Comparison of ENCODE assay signal across 22 mouse cellular contexts in genomic region chr13:102482451-102482850, GRCm38 (mm10).
A peak's percentile ranks its signal among the peaks of the same experiment; 100 is the strongest.
DNase-seq lines count a peak whose midpoint lies in the region; ATAC-seq and TF ChIP-seq lines count a peak whose summit lies in the region.
"Had no signal": no experiment of that assay in that cellular context is flagged by ENCODE, and none has a peak within 500 bp of the region (broad histone marks: within the 10 kb centered on the region; RNA-seq: fewer than 3 reads in every experiment).

No protein-coding gene starts in this region.

- peak; percentile 44 for ATAC-seq in Patski
- no peak for ATAC-seq in CD4-positive, CD25-positive, alpha-beta regulatory T cell, adult 4 months
- ATAC-seq: activated CD4-positive, CD25-positive, alpha-beta regulatory T cell, adult 4 months had no signal

- CTCF ChIA-PET in Patski (lab: Charles Lee), result no interaction called here

- POLR2A ChIA-PET in Patski (lab: Charles Lee), result no interaction called here

- DNase-seq in 3T3-L1 (ENCODE audit: low read depth, low spot score), result peak; percentile 52
- DNase-seq in Muller cell, postnatal 12 days (ENCODE audit: inconsistent ontology term), result peak; percentile 55
- DNase-seq in Patski (ENCODE audit: low read depth, low spot score), result peak; percentile 22
- DNase-seq in embryo, embryonic 10.5 days (ENCODE audit: low spot score), result no peak
- no peak for DNase-seq in embryo, embryonic 10 days (ENCODE audit: low spot score)
- DNase-seq: adrenal gland, adult 2 months; adrenal gland, adult 8-10 months; adrenal gland, postnatal 10 days; adrenal gland, postnatal 14 days; adrenal gland, postnatal 25 days; adrenal gland, postnatal 36 days; B cell, adult 2 months; cerebellum, adult 11 months; cerebellum, adult 11-12 months; cerebellum, adult 18-20 months; cerebellum, adult 2 months; cerebellum, adult 8-10 months; cerebellum, adult 9-10 months; cerebellum, adult 9-11 months had no signal

- no peaks in the 10 kb centered on the region for H3K27me3 ChIP-seq in Patski
- H3K27me3 ChIP-seq: CH12.LX had no signal

- TF ChIP-seq CTCF in Patski (IDR thresholded peaks at IDR 0.05), result no peak

- in situ Hi-C loops in Patski (cut with MboI; ENCODE audit: low pct_unique_long_range_greater_than_20kb), result no loop called here

Comparison
In these comparisons a context has a peak if more than half of its experiments do, and no peak if none do; other contexts are left out.
1. DNase-seq: peak in 3T3-L1 (single experiment), Muller cell, postnatal 12 days (single experiment) and Patski (single experiment); none in embryo, embryonic 10.5 days (single experiment) and embryo, embryonic 10 days (single experiment).